Mouse (Mus musculus): ENCODE data around the gene Uchl1. TPM values are rescaled to one million over a fixed set of nuclear protein-coding genes. Genes with fewer than 3 reads are reported as not detected.
A peak's percentile ranks its signal among the peaks of the same experiment; 100 is the strongest.

The Uchl1 gene
- polyA plus RNA-seq, 1 experiment from 2014 or later = 1,480 TPM

GRCm38 (mm10) chr5:66677411-66678345 lies 1.8 kb downstream of the Uchl1 start:
- H3K27me3 ChIP-seq (replicated peaks; ENCODE audit: control insufficient read depth, insufficient read depth, low read length) = no peaks in the 10 kb centered on the region
- WGBS = 63% methylated on average over 21 of the region's 21 CpGs

GRCm38 (mm10) chr5:66679222-66679621 lies 3.3 kb downstream of the Uchl1 start:
- 42% methylated on average over 10 of the region's 10 CpGs for WGBS
- H3K4me2 ChIP-seq (ENCODE audit: low read length) = peak overlapping the region; percentile 80
- H3K4me1 ChIP-seq (replicated peaks; ENCODE audit: control insufficient read depth, insufficient read depth, low read length) = peaks cover 36% of the 10 kb centered on the region
- peaks cover 23% of the 10 kb centered on the region for H3K36me3 ChIP-seq (ENCODE audit: control insufficient read depth, insufficient read depth)
- peak overlapping the region; percentile 10; the same call in 1 of the 2 replicates for H3K9ac ChIP-seq (replicated peaks; ENCODE audit: low read depth, low read length)
- no peaks in the 10 kb centered on the region for H3K9me3 ChIP-seq (ENCODE audit: control insufficient read depth, low read length)
- ATAC-seq = no peak
- no peak overlapping the region for H3K27ac ChIP-seq (ENCODE audit: low read length)
- peak overlapping the region; percentile 93 for H3K4me3 ChIP-seq (replicated peaks; ENCODE audit: low read length)
- no peaks in the 10 kb centered on the region for H3K27me3 ChIP-seq (replicated peaks; ENCODE audit: control insufficient read depth, insufficient read depth, low read length)

More at GRCm38 (mm10) chr5:66677411-66678345, 1.8 kb downstream of the Uchl1 start:
- Histone ChIP-seq H3K4me3 (replicated peaks; ENCODE audit: low read length) (peak overlapping the region; percentile 93), H3K9ac (replicated peaks; ENCODE audit: low read depth, low read length) (no peak overlapping the region), H3K27ac (ENCODE audit: low read length) (no peak overlapping the region), H3K36me3 (ENCODE audit: control insufficient read depth, insufficient read depth) (peaks cover 9% of the 10 kb centered on the region), H3K4me1 (replicated peaks; ENCODE audit: control insufficient read depth, insufficient read depth, low read length) (peaks cover 36% of the 10 kb centered on the region), H3K9me3 (ENCODE audit: control insufficient read depth, low read length) (no peaks in the 10 kb centered on the region), H3K4me2 (ENCODE audit: low read length) (peak overlapping the region; percentile 80)
- ATAC-seq = no peak

GRCm38 (mm10) chr5:66685930-66686329 lies 10.0 kb downstream of the Uchl1 start:
- H3K36me3 ChIP-seq (ENCODE audit: control insufficient read depth, insufficient read depth) = peaks cover 60% of the 10 kb centered on the region
- H3K9ac ChIP-seq (replicated peaks; ENCODE audit: low read depth, low read length) = no peak overlapping the region
- no peak overlapping the region for H3K27ac ChIP-seq (ENCODE audit: low read length)
- H3K4me3 ChIP-seq (replicated peaks; ENCODE audit: low read length) = no peak overlapping the region
- ATAC-seq = no peak
- no peak overlapping the region for H3K4me2 ChIP-seq (ENCODE audit: low read length)
- no peaks in the 10 kb centered on the region for H3K27me3 ChIP-seq (replicated peaks; ENCODE audit: control insufficient read depth, insufficient read depth, low read length)
- 86% methylated on average over 2 of the region's 2 CpGs for WGBS
- no peaks in the 10 kb centered on the region for H3K4me1 ChIP-seq (replicated peaks; ENCODE audit: control insufficient read depth, insufficient read depth, low read length)
- H3K9me3 ChIP-seq (ENCODE audit: control insufficient read depth, low read length) = no peaks in the 10 kb centered on the region

- Histone ChIP-seq H3K4me1 (replicated peaks; ENCODE audit: control insufficient read depth, insufficient read depth, low read length) (no peaks in the 10 kb centered on the region), H3K9ac (replicated peaks; ENCODE audit: low read depth, low read length) (no peak overlapping the region), H3K4me2 (ENCODE audit: low read length) (no peak overlapping the region), H3K9me3 (ENCODE audit: control insufficient read depth, low read length) (no peaks in the 10 kb centered on the region), H3K27me3 (replicated peaks; ENCODE audit: control insufficient read depth, insufficient read depth, low read length) (no peaks in the 10 kb centered on the region), H3K27ac (ENCODE audit: low read length) (no peak overlapping the region), H3K36me3 (ENCODE audit: control insufficient read depth, insufficient read depth) (peaks cover 58% of the 10 kb centered on the region), H3K4me3 (replicated peaks; ENCODE audit: low read length) (no peak overlapping the region)
- 87% methylated on average over 13 of the region's 13 CpGs for WGBS
- ATAC-seq = no peak
Observed at GRCm38 (mm10) chr5:66686863-66687262, 11.0 kb downstream of the Uchl1 start.

GRCm38 (mm10) chr5:66687737-66688136 lies 11.8 kb downstream of the Uchl1 start:
- H3K4me3 ChIP-seq (replicated peaks; ENCODE audit: low read length) = no peak overlapping the region
- H3K27ac ChIP-seq (ENCODE audit: low read length) = no peak overlapping the region
- no peak for ATAC-seq
- no peaks in the 10 kb centered on the region for H3K27me3 ChIP-seq (replicated peaks; ENCODE audit: control insufficient read depth, insufficient read depth, low read length)
- H3K4me2 ChIP-seq (ENCODE audit: low read length) = no peak overlapping the region
- no peaks in the 10 kb centered on the region for H3K4me1 ChIP-seq (replicated peaks; ENCODE audit: control insufficient read depth, insufficient read depth, low read length)
- H3K36me3 ChIP-seq (ENCODE audit: control insufficient read depth, insufficient read depth) = peaks cover 50% of the 10 kb centered on the region
- no peak overlapping the region for H3K9ac ChIP-seq (replicated peaks; ENCODE audit: low read depth, low read length)
- WGBS = 86% methylated on average over 9 of the region's 9 CpGs
- no peaks in the 10 kb centered on the region for H3K9me3 ChIP-seq (ENCODE audit: control insufficient read depth, low read length)

GRCm38 (mm10) chr5:66688286-66688685 lies 12.4 kb downstream of the Uchl1 start:
- Histone ChIP-seq H3K4me1 (replicated peaks; ENCODE audit: control insufficient read depth, insufficient read depth, low read length) (no peaks in the 10 kb centered on the region), H3K4me2 (ENCODE audit: low read length) (no peak overlapping the region), H3K27me3 (replicated peaks; ENCODE audit: control insufficient read depth, insufficient read depth, low read length) (no peaks in the 10 kb centered on the region), H3K36me3 (ENCODE audit: control insufficient read depth, insufficient read depth) (peaks cover 44% of the 10 kb centered on the region), H3K9me3 (ENCODE audit: control insufficient read depth, low read length) (no peaks in the 10 kb centered on the region), H3K4me3 (replicated peaks; ENCODE audit: low read length) (no peak overlapping the region), H3K9ac (replicated peaks; ENCODE audit: low read depth, low read length) (no peak overlapping the region), H3K27ac (ENCODE audit: low read length) (no peak overlapping the region)
- no peak for ATAC-seq
- WGBS = 95% methylated on average over 5 of the region's 5 CpGs

- Histone ChIP-seq H3K36me3 (ENCODE audit: control insufficient read depth, insufficient read depth) (peaks cover 31% of the 10 kb centered on the region), H3K4me3 (replicated peaks; ENCODE audit: low read length) (no peak overlapping the region)
Observed at GRCm38 (mm10) chr5:66689796-66690195, 13.9 kb downstream of the Uchl1 start.

GRCm38 (mm10) chr5:66693231-66693630 lies 17.3 kb downstream of the Uchl1 start:
- ATAC-seq = no peak
- no peak overlapping the region for H3K4me3 ChIP-seq (replicated peaks; ENCODE audit: low read length)
- no peaks in the 10 kb centered on the region for H3K27me3 ChIP-seq (replicated peaks; ENCODE audit: control insufficient read depth, insufficient read depth, low read length)
- H3K4me2 ChIP-seq (ENCODE audit: low read length) = no peak overlapping the region
- H3K9me3 ChIP-seq (ENCODE audit: control insufficient read depth, low read length) = no peaks in the 10 kb centered on the region
- peaks cover 12% of the 10 kb centered on the region for H3K36me3 ChIP-seq (ENCODE audit: control insufficient read depth, insufficient read depth)
- H3K27ac ChIP-seq (ENCODE audit: low read length) = no peak overlapping the region
- WGBS = 80% methylated on average over 4 of the region's 4 CpGs
- H3K4me1 ChIP-seq (replicated peaks; ENCODE audit: control insufficient read depth, insufficient read depth, low read length) = no peaks in the 10 kb centered on the region
- H3K9ac ChIP-seq (replicated peaks; ENCODE audit: low read depth, low read length) = no peak overlapping the region

More at GRCm38 (mm10) chr5:66689796-66690195, 13.9 kb downstream of the Uchl1 start:
- Histone ChIP-seq H3K4me1 (replicated peaks; ENCODE audit: control insufficient read depth, insufficient read depth, low read length) (no peaks in the 10 kb centered on the region), H3K27me3 (replicated peaks; ENCODE audit: control insufficient read depth, insufficient read depth, low read length) (no peaks in the 10 kb centered on the region), H3K4me2 (ENCODE audit: low read length) (no peak overlapping the region), H3K9ac (replicated peaks; ENCODE audit: low read depth, low read length) (no peak overlapping the region), H3K9me3 (ENCODE audit: control insufficient read depth, low read length) (no peaks in the 10 kb centered on the region), H3K27ac (ENCODE audit: low read length) (no peak overlapping the region)
- ATAC-seq = no peak
- 78% methylated on average over 9 of the region's 9 CpGs for WGBS

- no peaks in the 10 kb centered on the region for H3K27me3 ChIP-seq (replicated peaks; ENCODE audit: control insufficient read depth, insufficient read depth, low read length)
- ATAC-seq = no peak
- no peak overlapping the region for H3K4me2 ChIP-seq (ENCODE audit: low read length)
- H3K27ac ChIP-seq (ENCODE audit: low read length) = no peak overlapping the region
- no peaks in the 10 kb centered on the region for H3K36me3 ChIP-seq (ENCODE audit: control insufficient read depth, insufficient read depth)
- no peaks in the 10 kb centered on the region for H3K4me1 ChIP-seq (replicated peaks; ENCODE audit: control insufficient read depth, insufficient read depth, low read length)
- H3K4me3 ChIP-seq (replicated peaks; ENCODE audit: low read length) = no peak overlapping the region
- H3K9me3 ChIP-seq (ENCODE audit: control insufficient read depth, low read length) = no peaks in the 10 kb centered on the region
- H3K9ac ChIP-seq (replicated peaks; ENCODE audit: low read depth, low read length) = no peak overlapping the region
Observed at GRCm38 (mm10) chr5:66697119-66697518, 21.2 kb downstream of the Uchl1 start.

Measured in forebrain, embryonic 16.5 days (tissue).